Mouse (Mus musculus) embryonic fibroblast, embryonic 13.5 days (primary cell): ENCODE results near the gene Tango6. TPM values are rescaled to one million over a fixed set of nuclear protein-coding genes. Genes with fewer than 3 reads are reported as not detected.
"Not testable (repeated sequence)": the region's sequence is repeated elsewhere in the genome, so short reads cannot be mapped to it uniquely, and the experiment has no call there.

Experiments
- H3K27ac ChIP-seq: 2 replicates; pipeline ENCODE4 v1.5.1; 2012; ENCODE audit warnings: low read length, control low read depth, inconsistent platforms; ENCODE audit not compliant: insufficient read depth
- H3K4me1 ChIP-seq: 2 replicates; pipeline ENCODE4 v1.6.1; 2011; ENCODE audit warnings: low read length; ENCODE audit not compliant: control insufficient read depth, insufficient read depth
- H3K4me3 ChIP-seq: 2 replicates; pipeline ENCODE4 v1.5.1; 2011; ENCODE audit warnings: mild to moderate bottlenecking, control low read depth, low read length; ENCODE audit not compliant: insufficient read depth
- CTCF ChIP-seq: IDR thresholded peaks from 2 replicates; pipeline ENCODE4 v1.5.1; 2011; ENCODE audit warnings: mild to moderate bottlenecking, control low read depth, low read length, moderate library complexity, borderline replicate concordance; ENCODE audit not compliant: insufficient read depth
- POLR2A ChIP-seq: IDR thresholded peaks from 2 replicates; pipeline ENCODE4 v1.6.1; 2011; ENCODE audit warnings: low read depth, mild to moderate bottlenecking, control low read depth, low read length, moderate library complexity
- polyA plus RNA-seq: library from polyadenylated mRNA; stranded (reverse); fragments of >200 nt; gene quantifications from 2 replicates; pipeline ENCODE4 v1.2.4, GENCODE M21; 2011; ENCODE audit warnings: low read depth; ENCODE audit not compliant: missing spikeins, insufficient read length

The Tango6 gene
- polyA plus RNA-seq, 1 experiment = 7.2 TPM

DNA sequence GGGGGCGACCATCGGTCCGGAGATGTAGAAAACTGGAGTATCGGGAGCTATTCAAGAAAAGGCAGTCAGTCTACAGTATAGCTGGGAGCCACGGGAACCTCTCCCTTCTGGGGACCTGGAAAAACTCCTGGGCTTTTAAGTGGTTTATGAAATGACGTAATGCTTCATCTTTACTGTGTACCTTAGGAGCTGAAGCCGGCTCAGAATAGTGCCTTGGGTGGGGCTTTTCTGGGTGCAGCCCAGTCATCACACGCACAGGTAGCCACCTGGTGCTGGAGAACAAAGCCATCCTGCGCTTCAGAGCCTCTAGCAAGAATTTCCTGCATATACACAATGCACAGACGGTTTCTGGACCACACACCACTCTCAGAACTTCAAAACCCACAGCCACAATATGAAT lies 180.0 kb downstream of the Tango6 start:
- Histone ChIP-seq H3K4me3 (no peak overlapping the region), H3K27ac (no peak overlapping the region), H3K4me1 (no peaks in the 10 kb centered on the region)
- TF ChIP-seq POLR2A (no peak), CTCF (no peak)

DNA sequence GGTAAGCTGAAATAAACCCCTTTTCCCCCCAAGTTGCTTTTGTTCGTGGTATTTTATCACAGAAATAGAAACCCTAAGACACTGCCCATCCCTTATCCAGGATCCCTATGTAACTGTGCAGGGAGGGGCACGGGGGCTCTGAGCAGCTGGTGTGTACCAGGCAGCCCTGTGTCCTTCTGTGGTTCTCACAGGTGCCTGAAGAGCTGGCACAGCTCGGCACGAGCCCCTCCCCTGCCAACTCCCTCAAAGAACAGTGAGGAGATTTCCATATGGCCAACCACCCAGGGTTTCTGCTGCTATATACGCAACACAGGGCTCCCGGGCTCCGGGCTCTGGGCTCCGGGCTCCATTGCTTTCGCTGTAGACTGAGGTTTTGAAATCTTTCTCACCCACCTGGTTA lies 182.5 kb downstream of the Tango6 start:
- no peaks in the 10 kb centered on the region for H3K4me1 ChIP-seq
- H3K4me3 ChIP-seq = no peak overlapping the region
- no peak for TF ChIP-seq CTCF
- no peak for TF ChIP-seq POLR2A
- no peak overlapping the region for H3K27ac ChIP-seq

DNA sequence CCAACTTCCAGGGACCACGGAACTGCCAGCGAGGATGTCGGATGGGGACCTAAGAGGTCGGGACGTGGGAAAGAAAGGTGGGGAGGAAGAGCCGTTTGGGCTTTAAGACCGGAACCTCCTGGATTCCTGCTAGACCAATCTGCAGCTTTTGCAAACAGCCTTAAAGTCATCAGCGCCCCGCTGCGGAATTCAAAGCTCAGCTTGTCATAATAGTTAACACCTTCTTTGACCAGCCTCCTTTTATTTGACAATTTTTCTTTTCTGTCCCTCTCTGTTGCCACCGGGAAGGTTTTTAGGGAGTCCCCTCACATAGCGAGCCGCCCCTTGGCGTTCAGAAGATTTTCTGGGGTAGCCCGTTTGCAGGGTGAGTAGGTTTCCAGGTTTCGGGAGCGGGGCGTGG lies 187.2 kb downstream of the Tango6 start, which contains the start of gene Has3:
Has3 (plus strand) TSS at position 192 of the 400 bp plus-strand sequence.
- H3K4me3 ChIP-seq = peak within 1 kb of the TSS; percentile 37
- H3K4me1 ChIP-seq = 0 out of 2 replicates have a peak, but pooled peaks cover 3% of the 10 kb centered on the region
- H3K27ac ChIP-seq = no peak within 1 kb of the TSS
- TF ChIP-seq POLR2A (no peak), CTCF (no peak)

DNA sequence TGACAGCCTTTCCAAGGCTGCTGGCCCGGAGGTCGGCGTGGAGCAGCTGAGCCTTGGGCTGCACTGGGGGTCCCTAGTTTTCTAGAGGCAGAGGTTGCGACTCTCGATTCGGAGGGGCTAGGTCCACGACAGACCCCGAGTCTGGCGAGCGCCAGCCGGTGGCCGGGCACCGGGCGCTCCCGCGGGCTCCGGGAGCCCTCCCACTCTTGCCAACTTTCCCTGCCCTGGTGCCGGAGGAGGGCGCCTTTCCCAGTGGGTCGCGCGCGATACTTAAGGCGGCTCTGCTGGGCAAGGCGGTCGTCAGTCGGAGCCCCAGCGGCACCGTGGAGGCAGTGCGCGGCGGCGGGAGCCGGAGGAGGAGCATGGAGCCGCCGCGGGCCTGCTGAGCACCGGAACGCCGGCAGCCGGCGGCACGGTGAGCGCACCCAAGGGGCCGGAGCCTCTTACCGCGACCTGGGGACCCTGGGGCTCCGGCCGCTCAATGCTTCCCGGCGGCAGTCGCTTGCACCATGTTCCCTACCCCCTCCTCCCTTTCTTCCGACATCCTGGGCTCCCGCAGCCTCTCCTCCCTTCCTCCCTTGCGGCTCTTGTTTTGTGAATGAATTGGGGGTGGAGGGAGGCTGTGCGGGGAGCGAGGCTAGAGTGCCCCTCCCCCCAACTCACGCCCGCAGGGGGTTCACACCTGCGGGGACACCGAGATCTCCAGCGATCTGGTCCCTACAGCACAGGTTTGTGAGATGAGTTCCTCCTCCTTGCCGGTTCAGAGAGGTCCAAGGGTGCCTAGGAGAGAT lies 187.9 kb downstream of the Tango6 start:
- TF ChIP-seq POLR2A = no peak
- Histone ChIP-seq H3K4me3 (peak overlapping the region; percentile 37), H3K4me1 (0 out of 2 replicates have a peak, but pooled peaks cover 3% of the 10 kb centered on the region), H3K27ac (no peak overlapping the region)

DNA sequence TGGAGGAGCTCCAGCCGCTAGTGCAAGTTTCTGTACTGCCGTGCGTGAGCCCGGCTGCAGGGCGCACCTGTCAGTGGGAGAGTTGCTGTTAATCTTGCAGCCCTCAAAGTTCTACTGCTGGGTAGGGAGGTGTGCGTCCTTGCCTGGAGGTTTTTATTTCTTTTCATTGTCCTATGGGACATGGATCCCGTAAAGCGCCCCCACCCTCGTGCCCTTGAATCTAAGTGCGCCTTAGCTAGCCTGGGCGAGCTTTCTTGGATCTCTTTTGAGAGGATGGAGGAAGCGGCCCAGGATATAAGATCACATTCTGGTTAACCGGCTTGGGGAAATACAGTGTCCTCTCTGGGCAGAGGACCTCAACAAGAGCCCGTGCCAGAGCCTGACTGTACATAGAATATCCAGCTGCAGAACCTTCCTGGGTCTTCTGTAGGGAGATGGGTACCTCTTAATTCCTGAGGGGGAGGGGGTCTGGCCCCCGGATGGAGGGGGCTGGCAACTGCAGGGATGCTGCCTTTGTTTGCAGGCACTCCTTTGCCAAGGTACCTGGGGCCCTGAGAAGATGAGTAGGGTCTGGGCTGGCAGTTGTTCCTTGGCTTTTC lies 188.6 kb downstream of the Tango6 start:
- H3K4me3 ChIP-seq = peak overlapping the region; percentile 37
- TF ChIP-seq CTCF (no peak), POLR2A (no peak)
- H3K4me1 ChIP-seq = 0 out of 2 replicates have a peak, but pooled peaks cover 3% of the 10 kb centered on the region
- H3K27ac ChIP-seq = no peak overlapping the region

DNA sequence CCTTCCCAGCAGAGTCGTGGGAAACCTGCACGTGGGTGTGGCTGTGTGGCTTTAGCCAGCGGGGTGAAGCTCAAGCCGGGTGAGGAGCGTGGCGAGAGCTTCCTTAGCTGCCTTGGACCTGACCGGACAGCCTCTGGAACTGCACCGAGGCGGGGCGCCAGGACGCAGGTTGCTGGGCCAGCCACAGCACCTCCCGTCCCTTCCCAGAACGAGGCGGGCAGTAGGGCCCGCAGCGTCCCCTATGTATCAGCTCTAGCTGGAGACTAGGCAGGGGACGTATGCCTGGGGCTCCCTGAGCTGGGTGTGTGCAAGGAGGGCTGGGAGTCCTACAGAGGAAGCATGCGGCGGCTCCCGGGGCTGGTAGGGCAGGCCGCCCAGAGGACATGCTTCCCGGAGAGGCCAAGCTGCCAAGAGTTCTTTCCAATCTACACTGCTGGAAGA lies 189.1 kb downstream of the Tango6 start:
- Histone ChIP-seq H3K4me1 (0 out of 2 replicates have a peak, but pooled peaks cover 3% of the 10 kb centered on the region), H3K4me3 (no peak overlapping the region), H3K27ac (no peak overlapping the region)
- TF ChIP-seq POLR2A = no peak
- no peak for TF ChIP-seq CTCF

DNA sequence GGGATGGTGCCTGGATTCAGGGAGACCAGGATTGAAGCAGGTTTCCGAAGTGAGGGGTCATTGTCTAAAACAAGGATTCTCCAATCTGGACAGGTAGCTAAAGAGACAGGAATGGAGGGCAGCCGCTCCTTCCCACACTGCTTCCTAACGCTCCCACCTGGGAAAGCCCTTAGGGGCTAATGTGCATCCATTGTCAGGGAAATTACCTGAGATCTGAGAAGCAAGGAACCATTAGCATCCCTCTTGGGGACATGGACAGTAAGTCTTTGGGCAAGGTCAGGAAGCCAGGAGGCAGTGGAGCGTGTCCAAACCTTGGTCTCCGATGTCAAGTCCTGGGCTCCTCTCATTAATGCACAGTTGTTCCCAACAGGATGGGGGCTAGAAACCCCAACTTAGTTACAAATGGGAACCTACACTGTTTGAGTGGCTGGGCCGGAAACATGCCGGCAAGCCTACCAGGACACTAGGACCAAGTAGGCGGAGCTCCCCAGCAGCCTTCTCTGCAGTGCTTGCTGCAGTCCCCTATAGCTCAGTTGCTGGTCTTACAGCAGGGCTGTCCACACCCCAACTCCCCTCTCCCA lies 189.7 kb downstream of the Tango6 start:
- TF ChIP-seq POLR2A = no peak
- H3K27ac ChIP-seq = no peak overlapping the region
- H3K4me1 ChIP-seq = 0 out of 2 replicates have a peak, but pooled peaks cover 3% of the 10 kb centered on the region
- no peak overlapping the region for H3K4me3 ChIP-seq

DNA sequence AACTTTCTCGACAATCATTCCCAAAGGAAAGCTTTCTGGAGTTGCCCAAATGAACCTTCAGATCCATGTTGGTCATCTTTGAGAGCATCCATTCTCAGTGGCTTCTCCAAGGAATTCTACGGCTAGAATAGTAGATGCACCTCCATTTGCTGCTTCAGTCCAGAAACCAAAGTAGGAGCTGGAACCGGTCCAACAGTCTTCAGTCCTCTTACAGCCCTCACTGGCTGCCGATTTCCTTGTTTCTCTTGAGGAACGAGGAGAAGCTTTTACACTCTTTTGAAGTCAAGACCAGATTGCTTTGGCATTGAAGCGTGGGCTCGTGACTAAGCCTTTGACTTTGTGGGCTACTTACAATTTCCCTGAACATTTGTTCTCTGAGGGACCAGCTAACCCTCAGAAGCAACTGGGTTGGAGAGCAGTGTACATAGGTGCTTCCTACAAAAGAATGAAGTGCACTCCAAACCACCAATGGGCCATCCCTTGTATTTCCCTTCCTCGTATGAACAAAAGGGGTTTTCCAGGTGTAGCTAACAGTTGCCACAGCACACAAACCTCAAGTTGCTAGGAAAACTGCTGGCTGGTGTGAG lies 197.3 kb downstream of the Tango6 start:
- no peak overlapping the region for H3K27ac ChIP-seq
- H3K4me3 ChIP-seq = no peak overlapping the region
- no peaks in the 10 kb centered on the region for H3K4me1 ChIP-seq
- no peak for TF ChIP-seq CTCF
- no peak for TF ChIP-seq POLR2A

DNA sequence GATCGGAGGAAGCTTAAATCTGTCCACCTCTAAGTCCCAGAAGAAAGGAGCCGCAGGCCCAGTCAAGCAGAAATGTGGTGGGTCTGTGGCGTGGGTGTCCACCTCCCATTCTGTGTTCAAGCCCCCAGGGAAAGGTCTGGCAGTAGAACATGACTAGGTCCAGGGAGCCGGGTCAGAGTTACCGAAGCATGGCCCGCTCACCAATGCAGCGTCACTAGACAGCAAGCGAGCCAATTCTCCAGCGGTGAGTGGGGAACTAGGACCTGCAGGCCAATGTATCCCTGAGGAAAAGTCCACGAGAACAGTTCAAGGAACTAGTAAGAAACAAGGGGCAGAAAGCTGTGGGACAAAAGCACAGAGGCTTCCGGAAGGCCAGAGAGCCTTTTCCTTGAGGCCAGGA lies 201.2 kb downstream of the Tango6 start:
- not testable (repeated sequence) for H3K4me1 ChIP-seq, H3K4me3 ChIP-seq, H3K27ac ChIP-seq

DNA sequence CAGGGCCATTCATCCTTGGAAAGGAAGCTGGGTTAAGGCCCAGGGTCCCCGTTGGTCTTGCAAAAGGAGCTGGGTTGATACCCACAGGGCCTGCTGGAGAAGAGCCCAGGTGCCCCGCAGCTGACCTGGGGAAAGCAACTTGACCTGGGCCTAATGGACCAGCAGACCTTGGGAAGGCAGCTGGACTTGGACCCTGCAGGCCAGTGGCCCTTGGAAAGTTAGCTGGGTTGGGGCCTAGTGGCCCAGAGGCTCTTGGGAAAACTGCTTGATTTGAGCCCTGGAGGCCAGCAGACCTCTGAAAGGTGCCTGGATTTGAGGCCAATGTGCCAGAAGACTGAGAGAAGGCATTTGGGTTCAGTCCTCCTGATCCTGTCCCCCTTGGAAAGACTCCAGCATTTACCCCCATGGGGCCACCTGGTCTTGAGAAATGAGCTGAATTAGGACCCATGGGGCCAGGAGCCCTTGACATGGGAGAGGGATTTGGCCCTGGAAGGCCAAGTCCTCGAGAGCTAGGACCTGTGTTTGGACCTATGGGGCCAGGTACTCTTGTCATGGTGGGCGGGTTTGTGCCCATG lies 202.0 kb downstream of the Tango6 start:
- H3K4me1 ChIP-seq, H3K4me3 ChIP-seq: not testable (repeated sequence)

More for the DNA sequence above, 202.0 kb downstream of the Tango6 start:
- H3K27ac ChIP-seq = not testable (repeated sequence)
